Comparison of ENCODE assay signal across 17 mouse cellular contexts in the genomic region with DNA sequence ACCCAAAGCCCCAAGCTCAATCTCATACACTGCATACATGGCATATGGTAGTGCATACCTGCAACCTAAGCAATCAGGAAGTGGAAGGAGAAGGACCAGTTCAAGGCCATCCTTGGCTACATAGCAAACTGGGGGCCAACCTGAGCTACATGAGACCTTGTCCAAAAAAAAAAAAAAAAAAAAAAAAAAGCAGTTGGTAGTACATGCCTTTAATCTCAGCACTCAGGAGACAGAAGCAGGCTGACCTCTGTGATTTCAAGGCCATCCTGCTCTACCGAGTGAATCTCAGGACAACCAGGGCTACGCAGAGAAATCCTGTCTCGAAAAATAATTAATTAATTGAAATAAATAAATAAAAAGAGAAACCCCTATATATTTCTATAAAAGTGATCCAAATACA. TPM values are rescaled to one million over a fixed set of nuclear protein-coding genes. Genes with fewer than 3 reads are reported as not detected.
"Had no signal": no experiment of that assay in that cellular context is flagged by ENCODE, and none has a peak within 500 bp of the region (broad histone marks: within the 10 kb centered on the region; RNA-seq: fewer than 3 reads in every experiment).

No protein-coding gene starts in this region.

- H3K4me1 ChIP-seq: liver, embryonic 15.5 days; lung, embryonic 15.5 days; midbrain, embryonic 13.5 days; midbrain, embryonic 15.5 days; neural tube, embryonic 12.5 days; stomach, embryonic 15.5 days had no signal

- H3K36me3 ChIP-seq: liver, embryonic 15.5 days; lung, embryonic 15.5 days; midbrain, embryonic 13.5 days; midbrain, embryonic 15.5 days; neural tube, embryonic 12.5 days; stomach, embryonic 15.5 days had no signal

- H3K4me3 ChIP-seq: liver, embryonic 15.5 days; lung, embryonic 15.5 days; megakaryocyte, embryonic 14.5 days; midbrain, embryonic 13.5 days; midbrain, embryonic 15.5 days; neural tube, embryonic 12.5 days; stomach, embryonic 15.5 days had no signal

- H3K27ac ChIP-seq: liver, embryonic 15.5 days; lung, embryonic 15.5 days; macrophage; midbrain, embryonic 13.5 days; midbrain, embryonic 15.5 days; neural tube, embryonic 12.5 days; stomach, embryonic 15.5 days; stomach, postnatal 0 days had no signal

- H3K9ac ChIP-seq: liver, embryonic 15.5 days; liver, postnatal 0 days; lung, embryonic 15.5 days; midbrain, embryonic 13.5 days; midbrain, embryonic 15.5 days; neural tube, embryonic 12.5 days; stomach, embryonic 15.5 days had no signal

- DNase-seq: liver, postnatal 0 days; lung, adult 2 months; lung, postnatal 14 days; lung, postnatal 36 days; right cerebral cortex, postnatal 14 days had no signal

- ATAC-seq: liver, postnatal 0 days; lung, postnatal 0 days; midbrain, embryonic 13.5 days; midbrain, embryonic 15.5 days had no signal

- H3K27me3 ChIP-seq: midbrain, embryonic 15.5 days had no signal

- H3K4me2 ChIP-seq: liver, embryonic 15.5 days; lung, embryonic 15.5 days; midbrain, embryonic 11.5 days; midbrain, embryonic 13.5 days; midbrain, embryonic 15.5 days; neural tube, embryonic 12.5 days; stomach, embryonic 15.5 days had no signal

- H3K9me3 ChIP-seq: liver, embryonic 15.5 days; lung, embryonic 15.5 days; megakaryocyte, embryonic 14.5 days; midbrain, embryonic 13.5 days; midbrain, embryonic 15.5 days; neural tube, embryonic 12.5 days; stomach, embryonic 15.5 days had no signal

RNA-seq across cellular contexts. Expression of a gene that starts 1.7 kb away (rescaled TPM):
- polyA plus RNA-seq: neural tube, embryonic 14.5 days had no signal
